Mouse (Mus musculus) bone marrow macrophage, adult 2 months (primary cell): ENCODE measurements around the gene Csnk2a2.
A peak's percentile ranks its signal among the peaks of the same experiment; 100 is the strongest.

Source experiments
- CTCF ChIP-seq: IDR thresholded peaks from 2 replicates; pipeline ENCODE4 v1.5.1; 2012; ENCODE audit warnings: low read depth, mild to moderate bottlenecking, low read length, moderate library complexity
- POLR2A ChIP-seq: IDR thresholded peaks from 2 replicates; pipeline ENCODE4 v1.6.1; 2012; ENCODE audit warnings: mild to moderate bottlenecking, low read depth, low read length, borderline replicate concordance

DNA sequence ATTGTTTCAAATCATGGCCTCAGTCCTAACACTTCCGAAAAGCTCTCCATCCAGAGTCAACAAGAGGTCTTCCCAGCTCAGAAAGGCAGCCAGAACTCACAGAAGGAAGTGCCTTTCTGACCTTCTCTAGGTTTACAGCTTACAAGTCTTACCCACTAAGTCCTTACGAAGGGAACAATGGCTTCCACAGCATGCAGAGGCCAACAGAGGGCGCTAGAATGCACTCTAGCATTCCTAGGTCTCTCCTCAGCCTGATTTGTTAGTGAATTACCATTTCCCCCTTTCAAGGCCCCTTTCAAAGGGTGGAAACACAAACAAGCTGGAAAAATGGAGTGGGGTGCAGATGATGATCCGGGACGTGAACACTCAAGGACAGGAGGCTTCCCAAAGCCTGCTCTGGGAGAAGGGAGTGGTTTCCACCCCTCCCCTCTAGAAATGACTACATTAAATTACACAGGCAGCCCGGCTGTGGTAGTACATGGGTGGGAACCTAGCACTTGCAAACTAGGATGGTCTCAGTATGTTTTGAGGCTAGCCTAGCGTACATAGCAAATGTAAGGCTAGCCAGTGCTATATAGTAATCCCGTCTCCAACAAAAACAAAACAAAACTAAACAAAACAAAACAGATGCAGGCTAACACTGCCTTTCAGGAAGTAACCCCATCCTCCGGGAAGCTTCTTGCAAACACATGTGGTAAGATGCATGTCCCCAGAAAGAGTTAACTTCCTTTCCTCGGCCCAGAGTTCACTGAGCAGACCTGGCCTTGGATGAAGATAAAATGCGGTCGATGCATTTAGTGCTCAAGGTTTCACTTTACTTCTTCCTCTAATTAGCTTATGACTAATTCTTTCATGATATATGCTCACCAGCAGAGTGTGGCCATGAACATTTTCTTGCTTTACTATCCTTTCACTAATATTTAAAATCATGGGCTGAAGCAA is 62.0 kb downstream of the Csnk2a2 start:
- TF ChIP-seq POLR2A (no peak), CTCF (peak; percentile 69)
